Mouse (Mus musculus) heart, embryonic 11.5 days (tissue): ENCODE measurements around the gene Tmem26. TPM values are rescaled to one million over a fixed set of nuclear protein-coding genes. Genes with fewer than 3 reads are reported as not detected.

Source experiments
- ATAC-seq: fragments of 200-750 bp; cut with Nextera tagmentation; replicated peaks from 2 replicates; pipeline ENCODE4 v1.8.0; 2017; ENCODE audit warnings: moderate library complexity; ENCODE audit not compliant: insufficient number of reproducible peaks, low FRiP score, low TSS enrichment
- H3K27ac ChIP-seq: fragments of 300-500 bp; sonication (generic); 2 replicates; pipeline ENCODE4 v1.5.1; 2014; ENCODE audit warnings: mild to moderate bottlenecking, low read depth, low read length
- H3K27me3 ChIP-seq: fragments of 300-500 bp; sonication (generic); 2 replicates; pipeline ENCODE4 v1.6.1; 2014; ENCODE audit warnings: mild to moderate bottlenecking, low read length, mixed read lengths; ENCODE audit not compliant: control insufficient read depth, insufficient read depth
- H3K36me3 ChIP-seq: fragments of 300-500 bp; sonication (generic); 2 replicates; pipeline ENCODE4 v1.6.1; 2014; ENCODE audit warnings: mild to moderate bottlenecking, low read length, moderate library complexity, mixed read lengths; ENCODE audit not compliant: control insufficient read depth, insufficient read depth
- H3K4me1 ChIP-seq: fragments of 300-500 bp; sonication (generic); 2 replicates; pipeline ENCODE4 v1.6.1; 2014; ENCODE audit warnings: low read length; ENCODE audit not compliant: control insufficient read depth, insufficient read depth
- H3K4me2 ChIP-seq: fragments of 300-500 bp; sonication (generic); 2 replicates; pipeline ENCODE4 v1.6.1; 2014; ENCODE audit warnings: mild to moderate bottlenecking, moderate library complexity
- H3K4me3 ChIP-seq: fragments of 300-500 bp; sonication (generic); 2 replicates; pipeline ENCODE4 v1.5.1; 2014; ENCODE audit warnings: low read depth, low read length
- H3K9ac ChIP-seq: fragments of 300-500 bp; sonication (generic); 2 replicates; pipeline ENCODE4 v1.6.1; 2014; ENCODE audit warnings: mild to moderate bottlenecking, low read depth, low read length, moderate library complexity
- H3K9me3 ChIP-seq: fragments of 300-500 bp; sonication (generic); replicated peaks from 2 replicates; pipeline ENCODE4 v1.6.1; 2016; ENCODE audit warnings: low read length; ENCODE audit not compliant: control insufficient read depth
- WGBS: fragments of 180-500 bp; shearing (Covaris S2); extraction: QIAGEN DNeasy Blood & Tissue Kit; methylation state at CpG from one replicate; pipeline ENCODE4 v1.1.7; 2014; ENCODE audit not compliant: insufficient replicate concordance; 5-methylcytosine and 5-hydroxymethylcytosine counted together
- polyA plus RNA-seq: library from polyadenylated mRNA; unstranded; fragments of >200 nt; fragmentation: Nextera tagmentation; extraction: Ambion mirVana; gene quantifications from 2 replicates; pipeline ENCODE4 v1.2.1, GENCODE M21; 2014

Tmem26 gene
- polyA plus RNA-seq, 1 experiment from 2014 or later: 3.9 TPM

- ATAC-seq: no peak
- WGBS: 82% methylated on average over 4 of the region's 4 CpGs
- no peak overlapping the region for H3K4me2 ChIP-seq
These were observed 17.9 kb upstream of the Tmem26 start for GRCm38 (mm10) chr10:68705471-68706036.

GRCm38 (mm10) chr10:68707014-68707852 lies 16.2 kb upstream of the Tmem26 start:
- no peak for ATAC-seq
- Histone ChIP-seq H3K27ac (no peak overlapping the region), H3K4me1 (no peaks in the 10 kb centered on the region), H3K9me3 (no peaks in the 10 kb centered on the region), H3K9ac (no peak overlapping the region), H3K4me2 (no peak overlapping the region), H3K36me3 (no peaks in the 10 kb centered on the region), H3K4me3 (no peak overlapping the region), H3K27me3 (no peaks in the 10 kb centered on the region)
- 70% methylated on average over 3 of the region's 3 CpGs for WGBS

More at GRCm38 (mm10) chr10:68705471-68706036, 17.9 kb upstream of the Tmem26 start:
- Histone ChIP-seq H3K4me3 (no peak overlapping the region), H3K27ac (no peak overlapping the region), H3K4me1 (no peaks in the 10 kb centered on the region), H3K9ac (no peak overlapping the region), H3K27me3 (no peaks in the 10 kb centered on the region), H3K36me3 (no peaks in the 10 kb centered on the region), H3K9me3 (no peaks in the 10 kb centered on the region)

GRCm38 (mm10) chr10:68712926-68713325 lies 10.5 kb upstream of the Tmem26 start:
- Histone ChIP-seq H3K4me3 (no peak overlapping the region), H3K27me3 (no peaks in the 10 kb centered on the region), H3K4me1 (no peaks in the 10 kb centered on the region), H3K4me2 (no peak overlapping the region), H3K36me3 (no peaks in the 10 kb centered on the region), H3K9ac (no peak overlapping the region), H3K27ac (no peak overlapping the region), H3K9me3 (no peaks in the 10 kb centered on the region)
- no peak for ATAC-seq
- WGBS: 66% methylated on average over 2 of the region's 2 CpGs

- Histone ChIP-seq H3K4me1 (no peaks in the 10 kb centered on the region), H3K9ac (no peak overlapping the region), H3K4me3 (no peak overlapping the region), H3K27me3 (no peaks in the 10 kb centered on the region), H3K27ac (no peak overlapping the region), H3K9me3 (no peaks in the 10 kb centered on the region), H3K36me3 (no peaks in the 10 kb centered on the region), H3K4me2 (no peak overlapping the region)
- no peak for ATAC-seq
- 71% methylated on average over 3 of the region's 3 CpGs for WGBS
These were observed 9.1 kb upstream of the Tmem26 start for GRCm38 (mm10) chr10:68714302-68714701.

- no peak for ATAC-seq
These were observed 8.1 kb upstream of the Tmem26 start for GRCm38 (mm10) chr10:68715396-68715795.

GRCm38 (mm10) chr10:68718375-68718774 lies 5.1 kb upstream of the Tmem26 start:
- H3K9ac ChIP-seq: no peak overlapping the region
- WGBS: 76% methylated on average over 3 of the region's 3 CpGs

More at GRCm38 (mm10) chr10:68715396-68715795, 8.1 kb upstream of the Tmem26 start:
- H3K9me3 ChIP-seq: no peaks in the 10 kb centered on the region
- H3K36me3 ChIP-seq: no peaks in the 10 kb centered on the region
- WGBS: 86% methylated on average over 3 of the region's 3 CpGs
- no peak overlapping the region for H3K27ac ChIP-seq
- H3K4me3 ChIP-seq: no peak overlapping the region
- H3K4me1 ChIP-seq: no peaks in the 10 kb centered on the region
- H3K4me2 ChIP-seq: no peak overlapping the region
- no peak overlapping the region for H3K9ac ChIP-seq
- H3K27me3 ChIP-seq: no peaks in the 10 kb centered on the region

GRCm38 (mm10) chr10:68720887-68721400 lies 2.5 kb upstream of the Tmem26 start:
- peaks cover 6% of the 10 kb centered on the region; the same call in 1 of the 2 replicates for H3K27me3 ChIP-seq
- H3K27ac ChIP-seq: no peak overlapping the region
- no peak for ATAC-seq
- H3K4me1 ChIP-seq: no peaks in the 10 kb centered on the region; the same call in 1 of the 2 replicates
- no peak overlapping the region for H3K4me3 ChIP-seq
- H3K36me3 ChIP-seq: no peaks in the 10 kb centered on the region
- WGBS: 32% methylated on average over 5 of the region's 5 CpGs
- no peak overlapping the region for H3K9ac ChIP-seq
- no peaks in the 10 kb centered on the region for H3K9me3 ChIP-seq
- H3K4me2 ChIP-seq: no peak overlapping the region

More at GRCm38 (mm10) chr10:68718375-68718774, 5.1 kb upstream of the Tmem26 start:
- no peaks in the 10 kb centered on the region for H3K27me3 ChIP-seq
- H3K4me2 ChIP-seq: no peak overlapping the region
- no peaks in the 10 kb centered on the region for H3K9me3 ChIP-seq
- H3K4me3 ChIP-seq: no peak overlapping the region
- no peaks in the 10 kb centered on the region for H3K36me3 ChIP-seq
- ATAC-seq: no peak
- H3K27ac ChIP-seq: no peak overlapping the region
- no peaks in the 10 kb centered on the region; the same call in 1 of the 2 replicates for H3K4me1 ChIP-seq

- H3K4me2 ChIP-seq: peak overlapping the region; percentile 91
- no peaks in the 10 kb centered on the region; the same call in 1 of the 2 replicates for H3K4me1 ChIP-seq
- no peak for ATAC-seq
- no peak overlapping the region; the same call in 1 of the 2 replicates for H3K4me3 ChIP-seq
- no peak overlapping the region for H3K27ac ChIP-seq
- H3K9me3 ChIP-seq: no peaks in the 10 kb centered on the region
- H3K27me3 ChIP-seq: peaks cover 6% of the 10 kb centered on the region; the same call in 1 of the 2 replicates
- WGBS: 40% methylated on average over 7 of the region's 7 CpGs
- H3K36me3 ChIP-seq: no peaks in the 10 kb centered on the region
- H3K9ac ChIP-seq: no peak overlapping the region
These were observed 431 bp upstream of the Tmem26 start for GRCm38 (mm10) chr10:68723015-68723414.
